Mouse (Mus musculus): ENCODE results near the gene Vwa7.
"Not testable (repeated sequence)": the region's sequence is repeated elsewhere in the genome, so short reads cannot be mapped to it uniquely, and the experiment has no call there.

- not testable (repeated sequence) for TF ChIP-seq CTCF (IDR thresholded peaks at IDR 0.05; ENCODE audit: low read depth, low read length); GATA1 (IDR thresholded peaks at IDR 0.05; ENCODE audit: borderline replicate concordance, low read length); TAL1 (conservative IDR thresholded peaks at IDR 0.05; ENCODE audit: low read depth, low read length); POLR2AphosphoS5 (IDR thresholded peaks at IDR 0.05; ENCODE audit: insufficient replicate concordance, low read depth, low read length); GATA2 (IDR thresholded peaks at IDR 0.05; ENCODE audit: borderline replicate concordance, low read depth, low read length)
Observed at GRCm38 (mm10) chr17:34995192-34995591, 21.2 kb upstream of the Vwa7 start.
